Mouse (Mus musculus): Measurements from ENCODE around the gene Gm14419.
"Not testable (repeated sequence)": the region's sequence is repeated elsewhere in the genome, so short reads cannot be mapped to it uniquely, and the experiment has no call there.

The Gm14419 gene

DNA sequence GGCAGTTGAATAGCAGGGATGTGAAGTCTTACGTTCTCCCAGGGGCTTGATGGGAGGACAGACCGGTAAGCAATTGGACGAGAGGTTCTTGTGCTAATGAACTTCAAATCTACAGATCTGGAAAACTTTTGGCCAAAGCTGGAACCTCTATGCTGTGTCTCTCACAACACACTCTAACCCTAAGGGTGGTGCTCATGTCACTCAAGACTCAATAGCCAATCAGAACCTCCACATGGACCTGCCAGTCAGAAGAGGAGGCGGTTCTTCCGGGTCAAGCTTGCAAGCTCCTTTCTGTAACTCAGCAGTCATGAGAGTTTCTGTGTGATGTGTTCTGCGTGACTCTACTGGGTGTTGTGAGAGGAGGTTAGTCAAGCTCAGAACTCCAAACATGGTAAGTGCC is at the start of gene Gm14419:
TSS of gene Gm14419 (plus strand) at position 301 of the 400 bp plus-strand sequence.
- DNase-seq (ENCODE audit: low spot score) = not testable (repeated sequence)
